Mouse (Mus musculus) megakaryocyte, adult 5-6 weeks (primary cell): ENCODE data around the gene Gm4724. TPM values are rescaled to one million over a fixed set of nuclear protein-coding genes. Genes with fewer than 3 reads are reported as not detected.
"Not testable (repeated sequence)": the region's sequence is repeated elsewhere in the genome, so short reads cannot be mapped to it uniquely, and the experiment has no call there.

ENCODE experiments used
- ATAC-seq: 2 replicates; pipeline ENCODE4 v1.8.0; 2016; ENCODE audit warnings: mild to moderate bottlenecking, inconsistent platforms; ENCODE audit not compliant: poor library complexity, severe bottlenecking
- total RNA-seq, 2 experiments: library from RNA; stranded (forward) in 1 of 2; stranded (reverse) in 1 of 2; fragments of 153-499, 151-499 nt in 1 of 2; fragments of 221-1000, 200-1000 nt in 1 of 2; gene quantifications; 2 replicates each; pipeline versions ENCODE4 v1.2.3 to v1.2.4; 2015 to 2017

The Gm4724 gene
- total RNA-seq (2015): 1.5 and 11.6 TPM in 2 replicates
- 6.8 and 10.2 TPM in 2 replicates for total RNA-seq (2017)

DNA sequence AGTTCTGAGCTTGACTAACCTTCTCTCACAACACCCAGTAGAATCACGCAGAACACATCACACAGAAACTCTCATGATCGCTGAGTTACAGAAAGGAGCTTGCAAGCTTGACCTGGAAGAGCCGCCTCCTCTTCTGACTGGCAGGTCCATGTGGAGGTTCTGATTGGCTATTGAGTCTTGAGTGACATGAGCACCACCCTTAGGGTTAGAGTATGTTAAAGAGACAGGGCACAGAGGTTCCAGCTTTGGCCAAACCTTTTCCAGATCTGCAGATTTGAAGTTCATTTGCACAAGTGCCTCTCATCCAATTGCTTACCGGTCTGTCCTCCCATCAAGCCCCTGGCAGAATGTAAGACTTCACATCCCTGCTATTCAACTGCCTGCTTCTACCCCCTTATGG is at the start of gene Gm4724:
Gene Gm4724 (minus strand): TSS at position 101 of the 400 bp plus-strand sequence.
- ATAC-seq: not testable (repeated sequence)

DNA sequence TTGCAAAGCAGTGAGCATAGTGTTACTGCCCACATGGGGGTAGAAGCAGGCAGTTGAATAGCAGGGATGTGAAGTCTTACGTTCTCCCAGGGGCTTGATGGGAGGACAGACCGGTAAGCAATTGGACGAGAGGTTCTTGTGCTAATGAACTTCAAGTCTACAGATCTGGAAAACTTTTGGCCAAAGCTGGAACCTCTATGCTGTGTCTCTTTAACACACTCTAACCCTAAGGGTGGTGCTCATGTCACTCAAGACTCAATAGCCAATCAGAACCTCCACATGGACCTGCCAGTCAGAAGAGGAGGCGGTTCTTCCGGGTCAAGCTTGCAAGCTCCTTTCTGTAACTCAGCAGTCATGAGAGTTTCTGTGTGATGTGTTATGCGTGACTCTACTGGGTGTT is 34.1 kb upstream of the Gm4724 start, which contains the start of gene Zfp965:
Gene Zfp965 (plus strand): TSS at position 301 of the 400 bp plus-strand sequence.
- ATAC-seq: not testable (repeated sequence)

Other genes with a start within 250 kb of the Gm4724 start
- gene Gm14391, start 228.9 kb downstream of the Gm4724 start, total RNA-seq (2015): 4.0 and 5.2 TPM in 2 replicates
- gene Gm14391, start 228.9 kb downstream of the Gm4724 start, total RNA-seq (2017): 11.4 and 12.0 TPM in 2 replicates
- gene Gm14440, start 160.7 kb downstream of the Gm4724 start, total RNA-seq (2015): not detected in 2 replicates
- gene Gm14440, start 160.7 kb downstream of the Gm4724 start, total RNA-seq (2017): not detected in 2 replicates
- gene Gm4631, start 97.6 kb downstream of the Gm4724 start, total RNA-seq (2015): 11.9 and 14.1 TPM in 2 replicates
- 8.4 and 9.8 TPM in 2 replicates for gene Gm4631, start 97.6 kb downstream of the Gm4724 start, total RNA-seq (2017)
- gene Zfp968, start 63.4 kb downstream of the Gm4724 start, total RNA-seq (2015): 2.3 and 6.1 TPM in 2 replicates
- 2.3 and 3.8 TPM in 2 replicates for gene Zfp968, start 63.4 kb downstream of the Gm4724 start, total RNA-seq (2017)
- gene Zfp965, start 34.2 kb upstream of the Gm4724 start, total RNA-seq (2015): 7.9 and 8.0 TPM in 2 replicates
- gene Zfp965, start 34.2 kb upstream of the Gm4724 start, total RNA-seq (2017): 5.7 and 16.1 TPM in 2 replicates
- not detected in 2 replicates for gene Gm11007, start 208.2 kb upstream of the Gm4724 start, total RNA-seq (2015)
- gene Gm11007, start 208.2 kb upstream of the Gm4724 start, total RNA-seq (2017): not detected in 2 replicates